Mouse (Mus musculus) mouse trophoblast stem cell (cell line): ENCODE data around the gene Grk1.

Source experiments
- in situ Hi-C, 2 experiments: fragments of 300-500 bp; cut with MseI, MboI; formaldehyde crosslinking; loops; 2 replicates in 1 of 2; 3 replicates in 1 of 2; pipeline ENCODE4 v1.15.1; 2025

Grk1 gene

DNA sequence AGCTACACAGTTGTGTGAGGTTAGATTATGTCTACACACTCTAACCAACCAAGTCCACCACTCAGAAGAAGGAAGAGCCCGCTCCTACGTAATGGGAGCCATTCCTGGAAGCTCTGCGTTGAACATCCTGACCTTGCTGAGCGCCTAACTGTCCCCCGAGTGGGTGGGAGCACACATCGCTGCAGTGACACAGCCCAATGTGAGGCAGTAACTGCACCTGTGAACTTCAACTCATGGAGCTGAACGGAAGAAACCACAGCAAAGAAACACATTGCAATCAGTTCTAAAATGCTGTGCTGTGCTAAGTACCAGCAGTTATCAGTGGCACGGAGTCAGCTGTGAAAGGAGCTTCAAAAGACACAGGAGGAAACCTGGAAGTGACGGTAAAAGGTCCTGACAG lies 23.3 kb downstream of the Grk1 start:
- in situ Hi-C loops = no loop called here

DNA sequence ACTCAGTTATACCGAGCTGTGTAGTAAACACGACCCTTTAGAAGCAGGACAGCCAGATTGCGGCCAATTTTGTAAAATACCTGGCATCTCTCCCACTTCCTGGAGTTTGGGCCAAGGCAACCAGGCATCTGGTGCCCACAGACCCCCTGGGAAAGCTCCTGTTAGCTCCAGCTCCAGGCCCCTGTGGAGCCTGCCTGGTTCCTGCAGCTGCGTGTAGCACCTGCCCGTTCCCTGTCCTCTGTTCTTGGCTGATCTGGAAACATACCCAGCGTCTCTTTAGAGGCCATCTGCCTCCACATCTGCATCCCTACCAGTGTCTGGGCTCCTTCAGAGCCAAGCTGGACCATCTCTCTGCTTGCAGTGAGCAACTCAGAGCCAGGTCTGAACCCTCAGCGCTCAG lies 25.5 kb downstream of the Grk1 start:
- in situ Hi-C loops = no loop called here

DNA sequence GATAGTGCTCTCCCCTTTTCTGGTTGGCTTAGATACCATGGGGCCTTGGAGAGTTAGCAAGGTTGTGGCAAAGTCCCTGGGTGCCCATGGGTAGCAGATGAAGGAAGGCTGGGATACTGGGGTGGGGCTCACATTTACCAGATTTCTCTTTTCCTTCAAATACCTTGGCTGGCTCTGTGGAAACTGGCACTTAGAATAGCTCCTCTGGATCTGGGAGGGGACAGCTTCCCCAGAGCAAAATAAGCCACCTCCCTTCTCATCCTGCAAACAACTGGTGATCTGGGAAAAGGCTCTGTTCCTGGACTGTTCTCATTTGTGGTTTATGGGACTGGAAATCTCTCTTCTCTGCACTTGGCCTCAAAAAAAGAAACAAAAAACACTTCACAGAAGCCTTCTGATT lies 26.0 kb downstream of the Grk1 start:
- in situ Hi-C loops = no loop called here

DNA sequence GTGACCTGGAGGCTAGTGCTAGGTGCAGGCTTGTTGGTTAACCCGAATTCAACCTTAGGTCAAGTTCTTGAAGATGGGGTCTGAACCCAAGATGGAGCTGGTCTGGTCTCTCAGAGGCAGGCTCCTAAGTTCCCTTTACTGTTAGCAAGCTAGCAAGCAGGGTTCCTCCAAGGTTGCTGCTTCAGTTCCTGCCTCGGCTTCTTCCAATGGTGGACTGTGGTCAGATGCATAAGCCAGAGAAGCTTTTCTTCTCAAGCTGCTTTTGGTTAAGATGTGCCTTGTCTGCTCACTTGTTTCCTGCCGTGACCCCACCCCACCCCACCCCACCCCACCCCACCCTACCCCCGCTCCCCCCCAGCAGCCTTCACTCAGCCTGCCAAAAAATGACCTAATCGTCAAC lies 28.2 kb downstream of the Grk1 start:
- in situ Hi-C loops = no loop called here

DNA sequence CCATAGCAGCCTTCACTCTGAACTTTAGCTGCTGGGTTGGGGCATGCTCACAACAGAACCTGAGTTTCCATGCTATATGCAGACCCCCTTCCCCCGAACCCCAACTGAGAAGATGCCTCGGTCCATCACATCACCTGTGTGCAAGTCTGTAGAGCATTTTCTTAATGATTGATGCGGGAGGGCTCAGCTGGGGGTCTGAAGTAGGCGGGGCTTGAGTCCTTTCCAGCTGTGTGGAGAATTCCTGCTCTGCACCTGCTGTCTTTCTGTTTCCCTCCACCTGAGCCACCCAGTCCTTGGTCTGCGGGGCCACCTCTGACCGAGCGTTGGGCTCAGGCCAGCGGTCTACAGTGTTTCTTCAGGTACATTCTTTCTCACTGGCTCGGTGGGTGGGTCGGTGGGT lies 30.0 kb downstream of the Grk1 start, which contains the start of gene Tmem255b:
Gene Tmem255b, plus strand, starts transcription at position 301 of the 400 bp plus-strand sequence.
- in situ Hi-C loops = no loop called here

DNA sequence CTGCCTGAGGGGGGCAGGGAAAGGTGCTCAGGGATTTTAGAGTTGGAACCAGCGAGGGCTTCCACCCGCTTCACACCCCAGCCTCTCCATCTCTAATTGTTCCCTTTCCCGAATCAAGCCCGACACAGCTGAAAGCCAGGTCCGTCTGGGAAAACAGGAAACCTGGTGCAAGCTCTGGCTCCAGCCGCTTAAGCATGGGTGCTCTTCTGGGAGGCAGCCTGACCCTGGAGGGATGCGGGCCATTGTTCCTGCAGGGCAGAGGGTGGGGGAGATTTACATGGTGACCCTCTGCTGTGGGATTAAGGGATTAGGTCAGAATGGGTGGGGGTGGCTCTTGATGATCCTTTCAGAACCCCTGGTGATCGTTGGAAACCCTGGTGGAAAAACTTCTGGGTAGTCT lies 31.2 kb downstream of the Grk1 start:
- in situ Hi-C loops = no loop called here

DNA sequence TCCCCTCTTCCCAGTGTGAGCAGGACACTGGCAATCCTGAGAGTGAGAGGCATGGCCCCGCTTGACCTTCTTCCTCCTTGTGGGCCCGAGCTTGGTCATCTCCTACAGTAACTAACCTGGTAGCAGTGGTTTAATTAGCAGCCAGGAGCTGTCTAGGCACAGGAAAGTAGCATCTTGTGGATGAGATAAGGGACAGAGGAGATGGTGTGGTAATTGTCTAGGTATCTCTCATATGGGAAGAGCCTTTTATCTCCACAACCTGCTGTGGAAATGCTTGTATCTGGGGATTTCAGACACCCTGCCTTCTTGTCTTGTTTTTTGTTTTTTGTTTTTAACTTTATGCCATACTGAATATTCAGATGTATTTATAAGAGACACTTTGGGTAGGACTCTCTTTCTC lies 32.6 kb downstream of the Grk1 start:
- in situ Hi-C loops = no loop called here

DNA sequence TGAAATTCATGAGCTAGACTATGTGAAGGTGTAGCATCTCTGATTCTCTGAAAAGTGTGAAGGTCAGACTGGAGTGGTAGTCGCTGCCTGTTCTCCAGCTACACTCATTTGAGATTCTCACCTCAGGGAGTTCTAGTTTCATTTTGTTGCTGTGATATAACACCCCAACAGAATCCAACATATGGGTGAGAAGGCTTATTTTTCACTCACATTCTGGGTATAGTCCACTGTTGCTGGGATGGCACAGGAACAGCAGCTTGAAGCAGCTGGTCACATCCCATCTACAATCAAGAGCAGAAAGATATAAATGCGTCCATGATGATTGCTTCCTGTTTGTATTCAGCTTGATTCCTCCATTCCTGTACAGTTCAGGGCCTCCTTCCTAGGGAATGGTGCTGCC lies 37.3 kb downstream of the Grk1 start:
- in situ Hi-C loops = no loop called here

DNA sequence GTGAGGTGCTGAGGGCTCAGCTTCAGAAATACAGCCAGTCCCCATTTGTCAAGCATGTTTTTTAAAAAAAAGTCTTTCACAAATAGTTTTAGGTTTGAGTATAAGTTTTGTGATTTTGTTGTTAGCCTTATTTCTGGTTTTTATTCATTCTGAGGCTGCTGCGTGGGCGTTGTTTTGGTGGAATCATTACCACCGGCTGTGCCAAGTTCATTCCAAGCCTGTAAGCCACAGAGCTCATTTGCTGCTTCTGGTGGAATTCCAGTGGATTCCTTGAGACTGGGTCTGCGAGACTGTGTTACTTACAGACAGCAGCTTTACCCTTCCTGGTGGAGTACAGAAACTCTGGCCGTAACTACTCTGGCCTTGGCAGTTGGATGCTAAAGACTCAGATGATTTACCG lies 41.6 kb downstream of the Grk1 start:
- in situ Hi-C loops = no loop called here

DNA sequence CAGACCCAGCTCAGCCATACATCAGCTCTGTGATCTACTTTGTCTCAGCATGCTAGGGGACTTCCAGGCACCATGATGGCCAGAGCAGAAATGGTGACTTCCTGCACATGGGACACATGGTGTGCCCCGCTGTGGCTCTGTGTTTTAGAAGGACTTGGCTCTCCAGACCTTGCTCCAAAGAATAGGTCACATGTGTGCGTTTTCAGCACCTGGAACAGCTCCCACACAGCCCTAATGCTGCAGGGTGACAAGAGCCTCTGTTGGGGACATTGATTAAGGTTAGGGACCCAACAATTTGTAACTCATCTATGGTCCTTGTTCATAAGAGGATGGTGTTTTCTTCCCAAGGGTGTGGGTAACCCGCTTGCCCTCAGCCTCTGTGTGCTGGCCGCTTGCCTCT lies 43.3 kb downstream of the Grk1 start:
- in situ Hi-C loops = no loop called here

DNA sequence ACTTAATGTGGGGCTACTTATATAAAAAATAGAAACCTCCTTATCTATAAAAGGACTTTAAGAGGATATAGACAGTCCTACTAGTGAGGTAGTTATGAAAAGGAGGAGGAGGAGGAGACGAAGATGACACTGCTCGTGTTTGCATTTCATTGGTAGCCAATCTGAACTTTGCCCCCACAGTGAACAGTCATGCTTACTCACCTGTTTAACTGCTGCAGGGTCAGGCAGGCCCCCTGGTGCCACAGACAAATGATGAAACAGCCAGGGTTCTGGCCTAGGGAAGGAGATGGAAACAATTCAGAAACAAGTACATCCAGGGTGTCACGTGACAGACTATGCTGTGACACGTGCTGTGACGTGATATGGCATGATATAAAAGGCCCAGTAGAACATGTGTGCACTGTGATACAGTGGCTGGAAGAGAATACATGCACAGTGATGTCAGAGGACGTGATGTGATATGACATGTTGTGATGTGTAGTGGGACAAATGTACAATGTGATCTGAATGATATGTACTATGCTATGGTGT lies 46.9 kb downstream of the Grk1 start:
- in situ Hi-C loops = no loop called here

DNA sequence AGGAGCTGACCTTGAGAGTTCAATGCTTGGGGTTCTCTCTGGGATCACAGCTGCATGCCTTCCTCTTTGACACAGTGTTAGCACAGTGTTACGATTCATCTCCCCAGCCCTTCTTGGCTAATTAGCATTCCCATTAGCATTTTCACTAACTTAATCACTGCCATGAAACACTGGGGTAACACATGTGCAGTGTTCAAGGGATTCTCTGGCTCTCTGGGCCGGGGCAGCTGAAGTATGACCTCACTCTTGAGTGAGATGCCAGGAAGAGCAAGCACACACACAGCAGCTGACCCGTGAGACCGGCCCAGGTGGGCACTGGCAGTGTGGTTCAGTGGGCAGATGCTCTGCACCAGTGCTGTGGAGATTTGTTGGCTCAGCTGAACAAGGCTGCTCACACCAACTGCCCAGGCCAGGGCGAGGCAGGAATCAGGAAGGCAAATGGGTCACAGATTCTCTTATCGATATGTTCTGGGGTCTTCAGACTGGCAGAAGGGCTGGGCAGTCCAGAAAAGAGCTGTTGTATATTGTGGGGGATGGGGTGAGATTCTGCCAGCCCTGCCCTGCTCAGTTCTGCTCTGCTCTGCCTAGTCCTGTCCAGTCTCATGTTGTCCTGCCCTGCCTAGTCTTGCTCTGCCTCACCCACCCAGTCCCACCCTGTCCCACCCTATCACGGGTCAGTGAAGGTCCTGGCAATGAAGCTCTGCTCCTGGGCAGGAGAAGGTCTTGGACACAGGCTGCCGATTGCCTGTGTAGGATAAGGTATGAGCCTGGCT lies 49.6 kb downstream of the Grk1 start:
- in situ Hi-C loops = no loop called here

DNA sequence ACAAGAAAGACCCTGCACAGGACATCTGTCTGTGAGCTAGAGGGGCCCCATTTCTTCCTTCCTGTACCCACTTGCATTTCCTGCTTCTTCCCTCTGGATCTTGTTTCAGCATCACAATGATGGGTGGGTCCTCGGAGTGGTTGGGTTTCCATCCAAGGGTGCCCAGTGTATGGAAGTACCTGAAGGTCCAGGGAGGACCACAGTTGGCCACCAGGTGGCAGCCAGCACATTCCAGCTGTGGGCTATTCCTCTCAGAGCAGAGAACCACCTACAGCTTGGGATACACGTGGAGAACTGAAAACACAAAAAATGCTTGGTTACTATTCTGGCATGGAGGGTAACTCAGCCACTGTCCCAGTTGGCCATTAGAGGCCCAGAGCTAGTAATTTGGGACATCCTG lies 50.4 kb downstream of the Grk1 start:
- in situ Hi-C loops = no loop called here

DNA sequence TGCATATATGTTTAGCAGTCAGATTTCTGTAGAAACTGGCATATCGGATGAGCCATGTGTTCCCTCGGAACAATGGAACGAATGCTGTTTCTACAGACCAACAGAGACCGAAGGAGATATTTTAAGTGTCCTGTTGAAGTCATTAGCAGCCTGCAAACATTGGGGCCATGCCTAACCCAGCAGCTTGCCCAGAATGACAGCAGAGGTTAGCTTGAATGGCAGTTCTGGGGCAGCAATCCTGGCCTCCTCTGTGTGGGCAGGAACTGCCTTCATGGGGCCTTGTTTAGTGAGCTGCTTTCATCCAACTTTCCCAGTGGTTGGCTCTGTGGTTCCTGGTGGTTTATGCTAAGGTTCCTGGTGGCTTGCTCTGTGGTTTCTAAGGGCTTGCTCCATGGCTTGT lies 54.5 kb downstream of the Grk1 start:
- in situ Hi-C loops = no loop called here

DNA sequence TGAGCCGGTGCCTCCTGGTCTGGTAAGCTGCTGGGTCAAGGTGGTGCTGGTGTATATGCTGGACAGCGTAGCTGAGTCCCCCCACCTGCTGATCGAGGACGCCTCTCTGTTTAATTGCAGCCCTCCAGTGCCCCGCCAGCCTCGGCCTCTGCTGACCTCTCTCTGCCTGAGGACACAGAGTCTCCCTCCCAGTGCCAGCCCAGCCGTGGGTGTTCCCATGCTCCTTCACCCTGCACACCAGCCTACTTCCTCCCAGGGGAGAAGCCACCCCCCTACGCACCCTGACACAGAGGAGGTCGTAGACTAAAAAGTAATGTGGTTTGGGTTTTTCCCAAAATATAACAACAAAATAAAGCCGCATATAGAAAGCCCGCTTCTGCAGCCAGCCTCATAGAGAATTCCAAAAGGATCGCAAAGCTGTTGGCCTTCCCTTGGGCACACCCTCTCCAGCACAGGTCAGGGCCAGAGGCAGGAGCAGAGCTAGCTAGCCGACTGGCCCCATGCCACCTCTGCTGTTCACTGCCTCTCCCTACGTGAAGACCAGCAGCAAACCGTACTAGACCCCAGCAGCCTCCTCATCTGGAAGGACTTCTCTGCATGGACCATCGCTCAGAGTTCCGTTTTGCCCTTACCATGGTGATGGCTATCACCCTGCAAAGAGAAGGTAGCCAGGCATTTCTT lies 56.3 kb downstream of the Grk1 start:
- in situ Hi-C loops = no loop called here

DNA sequence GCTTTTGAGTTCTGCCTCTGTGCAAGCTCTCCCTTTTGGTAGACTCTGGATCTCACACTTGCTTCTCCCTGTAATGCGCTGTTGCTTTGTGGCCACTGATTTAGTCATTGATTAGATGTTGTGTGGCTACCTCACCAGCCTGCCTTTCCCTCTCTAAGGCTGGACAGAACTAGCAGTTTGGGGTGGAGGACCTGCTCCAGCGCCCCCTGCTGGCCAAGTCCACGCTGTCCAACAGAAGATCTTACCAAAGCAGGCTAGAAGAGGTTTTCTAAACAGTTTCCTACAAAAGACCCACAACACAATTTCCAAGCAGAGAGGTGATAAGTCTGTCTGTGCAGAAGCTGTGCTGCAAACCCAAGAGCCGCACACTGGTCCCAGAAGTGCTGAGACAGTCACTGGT lies 57.0 kb downstream of the Grk1 start:
- in situ Hi-C loops = no loop called here

DNA sequence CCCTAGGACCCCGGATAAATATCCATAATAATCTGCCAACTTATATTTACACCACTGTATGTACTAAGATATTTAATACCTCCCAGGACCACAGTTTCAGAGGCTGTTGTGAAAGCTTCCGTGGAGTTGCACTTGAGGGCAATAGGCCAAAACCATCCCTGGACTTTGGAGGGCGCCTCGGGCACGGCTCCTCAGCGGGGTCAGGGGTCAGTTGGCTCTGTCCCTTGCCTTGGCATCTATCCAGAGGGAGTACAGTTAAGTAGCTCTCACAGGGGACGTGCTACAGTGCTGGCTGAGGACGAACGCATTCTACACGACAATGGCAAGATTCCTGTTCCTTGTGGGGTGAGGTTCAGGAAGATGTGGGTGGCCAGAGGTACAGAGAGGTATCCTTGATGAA lies 57.5 kb downstream of the Grk1 start:
- in situ Hi-C loops = no loop called here

DNA sequence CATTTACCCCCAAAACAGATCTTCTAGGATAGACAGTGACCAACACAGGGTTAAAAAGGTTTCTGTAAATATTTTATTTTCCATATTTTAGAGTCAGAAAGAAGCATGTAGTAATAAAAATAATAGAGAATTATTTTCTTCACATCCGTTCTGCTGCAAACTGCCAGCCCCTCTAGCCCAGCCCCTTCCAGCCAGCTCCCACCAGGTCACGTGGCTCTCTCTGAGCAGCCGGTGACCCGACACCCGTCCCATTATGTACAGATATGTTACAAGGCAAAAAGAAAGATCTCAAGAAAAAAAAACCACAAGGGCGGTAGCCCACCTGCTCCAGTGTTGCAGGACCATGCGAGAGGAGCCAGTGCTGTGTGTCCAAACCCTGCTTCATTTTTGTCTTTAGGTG lies 60.4 kb downstream of the Grk1 start:
- in situ Hi-C loops = no loop called here

DNA sequence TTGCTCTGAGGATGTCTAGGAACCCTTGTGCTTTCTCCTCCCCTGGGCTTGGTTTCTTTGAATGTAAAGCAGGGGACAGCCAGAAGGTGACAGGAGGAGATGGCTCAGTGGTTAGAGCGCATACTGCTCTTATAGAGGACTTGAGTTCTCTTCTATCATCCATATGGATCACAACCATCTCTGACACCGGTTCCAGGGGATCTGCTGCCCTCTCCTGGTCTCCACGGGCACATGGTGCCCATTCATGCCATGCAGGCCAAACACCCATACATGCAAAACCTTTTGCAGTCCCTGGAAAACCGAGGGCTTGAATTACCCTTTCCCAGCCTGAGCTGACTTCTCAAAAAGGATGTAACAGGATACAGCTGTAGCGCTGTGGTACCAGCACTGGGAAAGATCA lies 62.1 kb downstream of the Grk1 start:
- in situ Hi-C loops = no loop called here

DNA sequence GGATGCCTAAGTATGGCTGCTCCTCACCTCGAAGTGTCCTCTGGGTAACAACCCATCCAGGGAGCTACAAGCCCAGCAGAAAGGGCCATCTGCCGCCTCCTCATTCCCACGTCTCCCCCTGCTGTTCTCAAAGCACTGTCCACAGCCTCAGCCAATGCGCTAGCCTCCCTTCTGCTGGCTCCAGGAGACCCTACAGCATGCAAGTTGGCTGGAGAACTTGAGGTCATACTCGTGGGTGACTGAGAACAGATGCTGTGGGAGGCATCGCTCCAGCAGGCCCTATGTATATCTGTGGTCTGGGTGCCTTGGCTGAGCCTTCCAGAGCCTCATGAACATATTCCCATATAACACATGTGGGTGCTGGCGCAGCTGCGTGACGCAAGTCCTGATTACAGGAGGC lies 63.9 kb downstream of the Grk1 start:
- in situ Hi-C loops = no loop called here

DNA sequence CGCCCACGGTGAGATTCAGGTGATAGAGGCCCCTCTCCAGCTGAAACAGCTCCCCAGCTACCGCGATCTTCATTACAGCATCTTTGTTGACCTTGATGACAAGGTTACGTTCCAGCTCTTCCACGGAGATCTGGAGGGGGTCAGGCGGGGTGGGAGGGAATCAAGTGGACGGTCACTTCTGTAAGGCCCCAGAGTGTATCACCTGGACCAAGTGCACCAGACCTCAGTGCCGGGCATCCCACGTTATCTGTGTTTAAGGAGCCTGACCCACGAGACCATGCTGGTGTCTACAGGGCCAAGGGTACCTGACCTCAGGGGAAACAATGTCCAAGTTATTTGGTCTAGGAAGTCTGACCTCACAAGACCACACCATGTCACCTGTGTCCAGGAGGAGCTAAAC lies 66.6 kb downstream of the Grk1 start:
- in situ Hi-C loops = no loop called here
